Mouse (Mus musculus) C2C12 (cell line): ENCODE measurements around the gene Pcdh19.

Experiments used
- CEBPB ChIP-seq: IDR thresholded peaks from one replicate; pipeline ENCODE4 v1.6.1; 2011; ENCODE audit warnings: low read depth, mild to moderate bottlenecking, control low read depth, moderate library complexity
- CTCF ChIP-seq: IDR thresholded peaks from one replicate; pipeline ENCODE4 v1.5.1; 2011; ENCODE audit not compliant: control insufficient read depth, insufficient read depth, insufficient read length
- MYOD1 ChIP-seq: IDR thresholded peaks from one replicate; pipeline ENCODE4 v1.6.1; 2011; ENCODE audit warnings: low read depth; ENCODE audit not compliant: control insufficient read depth, insufficient read length
- MYOG ChIP-seq: IDR thresholded peaks from one replicate; pipeline ENCODE4 v1.6.1; 2011; ENCODE audit not compliant: control insufficient read depth, insufficient read length; ENCODE audit errors: extremely low read depth
- USF1 ChIP-seq: IDR thresholded peaks from one replicate; pipeline ENCODE4 v1.6.1; 2011; ENCODE audit warnings: low read depth, mild to moderate bottlenecking, control low read depth, moderate library complexity

GRCm38 (mm10) chrX:133601195-133601594, 87.6 kb downstream of the Pcdh19 start:
- TF ChIP-seq CTCF, result no peak
- TF ChIP-seq USF1, result no peak
- TF ChIP-seq MYOG, result no peak
- TF ChIP-seq MYOD1, result no peak
- TF ChIP-seq CEBPB, result no peak
